In the genomic region with DNA sequence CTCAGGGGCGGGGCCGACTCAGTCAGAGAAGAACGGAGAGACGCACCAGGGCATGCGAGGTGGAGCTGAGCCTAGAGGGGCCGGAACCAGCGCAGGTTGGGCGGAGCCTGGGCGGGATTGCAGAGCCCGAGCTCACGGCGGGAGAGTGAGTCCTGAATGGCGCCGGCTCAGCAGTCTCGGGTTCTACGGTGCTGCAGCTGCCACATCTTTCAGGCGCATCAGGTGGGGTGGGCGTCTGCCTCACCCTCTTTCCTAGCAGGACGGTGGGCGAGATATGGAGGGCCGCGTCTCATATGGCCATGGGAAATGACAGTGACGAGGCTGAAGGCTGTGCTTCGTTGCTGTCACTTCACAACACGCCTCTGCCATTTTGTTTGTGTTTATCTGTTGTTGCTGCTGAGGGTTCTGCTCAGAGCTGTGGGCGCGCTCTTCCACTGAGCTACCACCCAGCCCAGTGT, we compare ENCODE assay signal across 8 mouse cellular contexts. TPM values are rescaled to one million over a fixed set of nuclear protein-coding genes. Genes with fewer than 3 reads are reported as not detected.
A peak's percentile ranks its signal among the peaks of the same experiment; 100 is the strongest.
DNase-seq lines count a peak whose midpoint lies in the region; ATAC-seq and TF ChIP-seq lines count a peak whose summit lies in the region.

No protein-coding gene starts in this region.

- under 1% methylated on average over 27 of the region's 27 CpGs for WGBS in forebrain, embryonic 15.5 days

- H3K9me3 ChIP-seq in MEL (replicated peaks; ENCODE audit: insufficient read depth, low read length): no peaks in the 10 kb centered on the region
- no peaks in the 10 kb centered on the region for H3K9me3 ChIP-seq in forebrain, embryonic 15.5 days

- H3K4me2 ChIP-seq in forebrain, embryonic 15.5 days (replicated peaks): peak overlapping the region; percentile 65

- H3K4me1 ChIP-seq in MEL (ENCODE audit: control insufficient read depth in 1 of 2, insufficient read depth in 2 of 2, low read length in 2 of 2): peaks cover 2 to 10% of the 10 kb centered on the region in 2 experiments; a peak in 3 of 4 replicates
- H3K4me1 ChIP-seq in forebrain, embryonic 15.5 days: peaks cover 9% of the 10 kb centered on the region

- H3K27ac ChIP-seq in MEL (ENCODE audit: control insufficient read depth, low read depth, low read length): peak overlapping the region; percentile 55
- peak overlapping the region; percentile 87 for H3K27ac ChIP-seq in forebrain, embryonic 15.5 days (replicated peaks)

- no peaks in the 10 kb centered on the region; the same call in 1 of the 2 replicates for H3K79me2 ChIP-seq in MEL (ENCODE audit: control insufficient read depth, insufficient read depth, low read length, poor library complexity)

- no peak for TF ChIP-seq CTCF in MEL (IDR thresholded peaks at IDR 0.05 in 2 of 3, conservative IDR thresholded peaks at IDR 0.05 in 1 of 3; ENCODE audit: control insufficient read depth in 1 of 3, insufficient read depth in 1 of 3, low read depth in 2 of 3, low read length in 3 of 3, poor library complexity in 1 of 3, severe bottlenecking in 1 of 3)

- DNase-seq in MEL (ENCODE audit: low read depth, low spot score): peak; percentile 100
- peak; percentile 97 for DNase-seq in cerebellum, adult 11-12 months
- DNase-seq in heart, postnatal 4 days: peak; percentile 98
- peak; percentile 98 for DNase-seq in layer of hippocampus, adult 9-11 months
- peak; percentile 99 for DNase-seq in lung, postnatal 10 days
- DNase-seq in ovary, postnatal 36 days (ENCODE audit: low spot score): peak; percentile 98
- DNase-seq in thymus, postnatal 25 days: peak; percentile 96

- peak; percentile 99 for ATAC-seq in forebrain, embryonic 15.5 days (replicated peaks)

- peak overlapping the region; percentile 76 to 90 for H3K4me3 ChIP-seq in MEL (ENCODE audit: control insufficient read depth in 1 of 2, insufficient read depth in 1 of 2, low read depth in 2 of 2, low read length in 2 of 2)
- H3K4me3 ChIP-seq in forebrain, embryonic 15.5 days: peak overlapping the region; percentile 64

- H3K36me3 ChIP-seq in MEL (ENCODE audit: control insufficient read depth in 1 of 2, insufficient read depth in 2 of 2, low read length in 2 of 2): peaks cover 0 to 8% of the 10 kb centered on the region in 2 experiments; a peak in 2 of 4 replicates
- H3K36me3 ChIP-seq in forebrain, embryonic 15.5 days: peaks cover 32% of the 10 kb centered on the region

- TF ChIP-seq RAD21 in MEL (IDR thresholded peaks at IDR 0.05; ENCODE audit: low read depth, low read length): no peak

- no peak; a peak in 1 of 4 replicates for TF ChIP-seq EP300 in MEL (IDR thresholded peaks at IDR 0.05; ENCODE audit: low read depth in 1 of 2, low read length in 2 of 2)

- no peaks in the 10 kb centered on the region for H3K27me3 ChIP-seq in MEL (ENCODE audit: control insufficient read depth in 1 of 2, insufficient read depth in 2 of 2, low read length in 2 of 2)
- H3K27me3 ChIP-seq in forebrain, embryonic 15.5 days: no peaks in the 10 kb centered on the region

- H3K9ac ChIP-seq in MEL (ENCODE audit: control insufficient read depth, low read depth, low read length, poor library complexity, severe bottlenecking): peak overlapping the region; percentile 76
- peak overlapping the region; percentile 71 for H3K9ac ChIP-seq in forebrain, embryonic 15.5 days (replicated peaks)

- peak; percentile 98 to 99 for TF ChIP-seq POLR2A in MEL (IDR thresholded peaks at IDR 0.05; ENCODE audit: control insufficient read depth in 1 of 2, insufficient read depth in 1 of 2, low read depth in 1 of 2, low read length in 2 of 2, poor library complexity in 1 of 2)

TF ChIP-seq in MEL, 35 proteins besides CTCF, POLR2A, EP300 and RAD21 (continues in another document):
- no peak for TF ChIP-seq MAFK (IDR thresholded peaks at IDR 0.05; ENCODE audit: borderline replicate concordance, low read depth, low read length)
- peak; percentile 75; the same call in 1 of the 2 replicates for TF ChIP-seq MAX (IDR thresholded peaks at IDR 0.05; ENCODE audit: low read length)
- peak; percentile 97 for TF ChIP-seq MAZ (IDR thresholded peaks at IDR 0.05; ENCODE audit: low read depth, low read length)
- TF ChIP-seq BHLHE40 (IDR thresholded peaks at IDR 0.05; ENCODE audit: borderline replicate concordance, low read depth, low read length): no peak
- no peak for TF ChIP-seq ZKSCAN1 (IDR thresholded peaks at IDR 0.05; ENCODE audit: low read depth, low read length)
- no peak for TF ChIP-seq RCOR1 (IDR thresholded peaks at IDR 0.05; ENCODE audit: low read depth, low read length)
- TF ChIP-seq TAL1 (IDR thresholded peaks at IDR 0.05; ENCODE audit: low read length): no peak
- TF ChIP-seq NRF1 (IDR thresholded peaks at IDR 0.05; ENCODE audit: insufficient read depth, low read depth, low read length, poor library complexity, severe bottlenecking): peak; percentile 58; the same call in 1 of the 2 replicates
- TF ChIP-seq MXI1 (IDR thresholded peaks at IDR 0.05; ENCODE audit: low read depth, low read length): peak; percentile 93
- TF ChIP-seq JUND (IDR thresholded peaks at IDR 0.05; ENCODE audit: low read depth, low read length): no peak
- TF ChIP-seq USF2 (IDR thresholded peaks at IDR 0.05; ENCODE audit: borderline replicate concordance in 1 of 2, insufficient read depth in 1 of 2, low read depth in 1 of 2, low read length in 2 of 2): no peak
- TF ChIP-seq SIN3A (IDR thresholded peaks at IDR 0.05; ENCODE audit: low read length): peak; percentile 98
- TF ChIP-seq NELFE (IDR thresholded peaks at IDR 0.05; ENCODE audit: low read depth, low read length): peak; percentile 98
- TF ChIP-seq POLR2AphosphoS2 (IDR thresholded peaks at IDR 0.05; ENCODE audit: low read length): peak; percentile 98
- no peak for TF ChIP-seq ZC3H11A (IDR thresholded peaks at IDR 0.05; ENCODE audit: low read depth, low read length)
- no peak for TF ChIP-seq MEF2A (IDR thresholded peaks at IDR 0.05; ENCODE audit: extremely low read depth, insufficient replicate concordance, low read depth, low read length, poor library complexity, severe bottlenecking)
- peak; percentile 50; the same call in 1 of the 2 replicates for TF ChIP-seq TBP (IDR thresholded peaks at IDR 0.05; ENCODE audit: low read depth, low read length)
- TF ChIP-seq MYC (IDR thresholded peaks at IDR 0.05; ENCODE audit: low read depth, low read length): no peak
- TF ChIP-seq ELF1 (IDR thresholded peaks at IDR 0.05; ENCODE audit: low read depth, low read length): peak; percentile 89
- no peak for TF ChIP-seq CHD2 (IDR thresholded peaks at IDR 0.05; ENCODE audit: low read length)
- no peak for TF ChIP-seq POLR2AphosphoS5 (IDR thresholded peaks at IDR 0.05; ENCODE audit: borderline replicate concordance, low read depth, low read length)
- TF ChIP-seq ZMIZ1 (IDR thresholded peaks at IDR 0.05; ENCODE audit: low read depth, low read length): peak; percentile 95; the same call in 1 of the 2 replicates
- TF ChIP-seq SMC3 (IDR thresholded peaks at IDR 0.05; ENCODE audit: low read depth, low read length): no peak; the same call in 1 of the 2 replicates
- TF ChIP-seq CHD1 (IDR thresholded peaks at IDR 0.05; ENCODE audit: low read depth, low read length): no peak
- peak; percentile 93 for TF ChIP-seq HCFC1 (IDR thresholded peaks at IDR 0.05; ENCODE audit: low read depth, low read length)
- peak; percentile 93; the same call in 1 of the 2 replicates for TF ChIP-seq E2F4 (IDR thresholded peaks at IDR 0.05; ENCODE audit: borderline replicate concordance, low read depth, low read length)
- TF ChIP-seq USF1 (IDR thresholded peaks at IDR 0.05; ENCODE audit: low read depth, low read length): peak; percentile 33; the same call in 1 of the 2 replicates
- TF ChIP-seq GABPA (IDR thresholded peaks at IDR 0.05; ENCODE audit: low read depth, low read length): peak; percentile 82; the same call in 1 of the 2 replicates
- TF ChIP-seq MYB (IDR thresholded peaks at IDR 0.05; ENCODE audit: low read depth, low read length): 0 out of 2 replicates have a peak, but pooled peaks have one; percentile 13
- TF ChIP-seq GATA1 (IDR thresholded peaks at IDR 0.05; ENCODE audit: low read depth, low read length): peak; percentile 13; the same call in 1 of the 2 replicates
- no peak; the same call in 1 of the 2 replicates for TF ChIP-seq ZNF384 (IDR thresholded peaks at IDR 0.05; ENCODE audit: low read depth, low read length)
- TF ChIP-seq UBTF (IDR thresholded peaks at IDR 0.05; ENCODE audit: borderline replicate concordance, insufficient read depth, low read depth, low read length): no peak
- peak; percentile 64 for TF ChIP-seq ETS1 (IDR thresholded peaks at IDR 0.05; ENCODE audit: low read depth, low read length)
- peak; percentile 66; the same call in 1 of the 2 replicates for TF ChIP-seq KAT2A (conservative IDR thresholded peaks at IDR 0.05; ENCODE audit: low read depth, low read length)

RNA-seq across cellular contexts. Expression of a gene that starts 0.5 kb away (rescaled TPM):
- 10.6 and 12.1 TPM in 2 replicates for total RNA-seq in MEL (2012; rRNA removed)
- polyA plus RNA-seq in MEL (2012; ENCODE audit: insufficient read depth in 1 of 2, insufficient read length in 2 of 2, low read depth in 1 of 2, low replicate concordance in 2 of 2, missing spikeins in 1 of 2): 1 to 10 TPM in 1 of 2 experiments, not detected in 1; 8.6 TPM
- polyA plus RNA-seq in forebrain, embryonic 15.5 days (2015; fragmentation: Nextera tagmentation; extraction: Ambion mirVana): 28.6 and 31.9 TPM in 2 replicates
- total RNA-seq in heart, postnatal 4 days (2021): 1 to 10 TPM; 7.7 to 8.0 TPM

RNA-seq across cellular contexts. Expression of a gene that starts 35.9 kb away (rescaled TPM):
- 223 and 240 TPM in 2 replicates for total RNA-seq in MEL (2012; rRNA removed)
- 100 to 1,000 TPM in 1 of 2 experiments, not detected in 1; 187 TPM for polyA plus RNA-seq in MEL (2012; ENCODE audit: insufficient read depth in 1 of 2, insufficient read length in 2 of 2, low read depth in 1 of 2, low replicate concordance in 2 of 2, missing spikeins in 1 of 2)
- polyA plus RNA-seq in forebrain, embryonic 15.5 days (2015; fragmentation: Nextera tagmentation; extraction: Ambion mirVana): 285 and 303 TPM in 2 replicates
- 100 to 1,000 TPM; 178 to 180 TPM for total RNA-seq in heart, postnatal 4 days (2021)

RNA-seq across cellular contexts. Expression of a gene that starts 35.9 kb away (rescaled TPM):
- total RNA-seq in MEL (2012; rRNA removed): 22.3 and 33.7 TPM in 2 replicates
- 10 to 100 TPM in 1 of 2 experiments, not detected in 1; 69.4 TPM for polyA plus RNA-seq in MEL (2012; ENCODE audit: insufficient read depth in 1 of 2, insufficient read length in 2 of 2, low read depth in 1 of 2, low replicate concordance in 2 of 2, missing spikeins in 1 of 2)
- polyA plus RNA-seq in forebrain, embryonic 15.5 days (2015; fragmentation: Nextera tagmentation; extraction: Ambion mirVana): 40.3 and 46.3 TPM in 2 replicates
- total RNA-seq in heart, postnatal 4 days (2021): 100 to 1,000 TPM; 117 to 120 TPM

RNA-seq across cellular contexts. Expression of a gene that starts 43.6 kb away (rescaled TPM):
- 17.7 and 18.6 TPM in 2 replicates for total RNA-seq in MEL (2012; rRNA removed)
- 10 to 100 TPM in 1 of 2 experiments, not detected in 1; 32.5 TPM for polyA plus RNA-seq in MEL (2012; ENCODE audit: insufficient read depth in 1 of 2, insufficient read length in 2 of 2, low read depth in 1 of 2, low replicate concordance in 2 of 2, missing spikeins in 1 of 2)
- 37.0 and 37.5 TPM in 2 replicates for polyA plus RNA-seq in forebrain, embryonic 15.5 days (2015; fragmentation: Nextera tagmentation; extraction: Ambion mirVana)
- 10 to 100 TPM; 40.6 to 42.4 TPM for total RNA-seq in heart, postnatal 4 days (2021)

Comparison
In these comparisons a context has a peak if more than half of its experiments do, and no peak if none do; other contexts are left out.
1. Peak in every context shown above with its lines: DNase-seq, ATAC-seq, H3K4me3 ChIP-seq and H3K27ac ChIP-seq.